Mouse (Mus musculus): ENCODE data around the gene Plcb1. TPM values are rescaled to one million over a fixed set of nuclear protein-coding genes. Genes with fewer than 3 reads are reported as not detected.

The Plcb1 gene
- polyA plus RNA-seq, 1 experiment from 2014 or later: 21.5 TPM

- no peak overlapping the region for H3K27ac ChIP-seq (ENCODE audit: low read depth)
- H3K36me3 ChIP-seq (ENCODE audit: insufficient read depth): no peaks in the 10 kb centered on the region
- no peaks in the 10 kb centered on the region for H3K9me3 ChIP-seq (ENCODE audit: low read depth, low read length)
- H3K4me1 ChIP-seq (ENCODE audit: insufficient read depth): no peaks in the 10 kb centered on the region
- H3K4me2 ChIP-seq: no peak overlapping the region
- H3K9ac ChIP-seq: no peak overlapping the region
- no peak for TF ChIP-seq CTCF (IDR thresholded peaks at IDR 0.05; ENCODE audit: low read depth)
- H3K4me3 ChIP-seq (ENCODE audit: low read depth, low read length): no peak overlapping the region
- DNase-seq (peak; percentile 11), ATAC-seq (ENCODE audit: insufficient read depth) (no peak)
- H3K27me3 ChIP-seq (ENCODE audit: insufficient read depth, low read length): no peaks in the 10 kb centered on the region
These were observed 5.6 kb upstream of the Plcb1 start for GRCm38 (mm10) chr2:134780316-134780715.

GRCm38 (mm10) chr2:134786856-134787250, 986 bp downstream of the Plcb1 start:
- Histone ChIP-seq H3K4me3 (ENCODE audit: low read depth, low read length) (peak overlapping the region; percentile 59), H3K27me3 (ENCODE audit: insufficient read depth, low read length) (no peaks in the 10 kb centered on the region), H3K27ac (ENCODE audit: low read depth) (no peak overlapping the region), H3K36me3 (ENCODE audit: insufficient read depth) (no peaks in the 10 kb centered on the region), H3K9ac (peak overlapping the region; percentile 69), H3K9me3 (ENCODE audit: low read depth, low read length) (no peaks in the 10 kb centered on the region), H3K4me1 (ENCODE audit: insufficient read depth) (no peaks in the 10 kb centered on the region), H3K4me2 (peak overlapping the region; percentile 89)
- no peak for TF ChIP-seq CTCF (IDR thresholded peaks at IDR 0.05; ENCODE audit: low read depth)
- ATAC-seq (ENCODE audit: insufficient read depth): peak; percentile 15
- 3% methylated on average over 6 of the region's 6 CpGs for WGBS
- peak; percentile 42 for DNase-seq

- H3K36me3 ChIP-seq (ENCODE audit: insufficient read depth): no peaks in the 10 kb centered on the region
- H3K27me3 ChIP-seq (ENCODE audit: insufficient read depth, low read length): no peaks in the 10 kb centered on the region
- WGBS: 49% methylated on average over 12 of the region's 12 CpGs
- H3K9ac ChIP-seq: peak overlapping the region; percentile 69
- DNase-seq (no peak), ATAC-seq (ENCODE audit: insufficient read depth) (no peak)
- no peak overlapping the region for H3K27ac ChIP-seq (ENCODE audit: low read depth)
- no peaks in the 10 kb centered on the region for H3K9me3 ChIP-seq (ENCODE audit: low read depth, low read length)
- peak overlapping the region; percentile 89 for H3K4me2 ChIP-seq
- no peak for TF ChIP-seq CTCF (IDR thresholded peaks at IDR 0.05; ENCODE audit: low read depth)
- H3K4me1 ChIP-seq (ENCODE audit: insufficient read depth): no peaks in the 10 kb centered on the region
- H3K4me3 ChIP-seq (ENCODE audit: low read depth, low read length): peak overlapping the region; percentile 59
These were observed 1.6 kb downstream of the Plcb1 start for GRCm38 (mm10) chr2:134787336-134788095.

GRCm38 (mm10) chr2:134792926-134793325, 7.1 kb downstream of the Plcb1 start:
- Histone ChIP-seq H3K9me3 (ENCODE audit: low read depth, low read length) (no peaks in the 10 kb centered on the region), H3K4me2 (0 out of 2 replicates have a peak overlapping the region, but pooled peaks have one; percentile 32), H3K4me3 (ENCODE audit: low read depth, low read length) (no peak overlapping the region), H3K9ac (no peak overlapping the region), H3K4me1 (ENCODE audit: insufficient read depth) (0 out of 2 replicates have a peak, but pooled peaks cover 4% of the 10 kb centered on the region), H3K27me3 (ENCODE audit: insufficient read depth, low read length) (no peaks in the 10 kb centered on the region), H3K36me3 (ENCODE audit: insufficient read depth) (no peaks in the 10 kb centered on the region), H3K27ac (ENCODE audit: low read depth) (no peak overlapping the region)
- TF ChIP-seq CTCF (IDR thresholded peaks at IDR 0.05; ENCODE audit: low read depth): no peak
- WGBS: 45% methylated on average over 7 of the region's 7 CpGs
- ATAC-seq (ENCODE audit: insufficient read depth) (no peak), DNase-seq (no peak)

- Histone ChIP-seq H3K4me1 (ENCODE audit: insufficient read depth) (peaks cover 5% of the 10 kb centered on the region), H3K4me2 (no peak overlapping the region), H3K9me3 (ENCODE audit: low read depth, low read length) (no peaks in the 10 kb centered on the region), H3K36me3 (ENCODE audit: insufficient read depth) (no peaks in the 10 kb centered on the region), H3K4me3 (ENCODE audit: low read depth, low read length) (no peak overlapping the region), H3K9ac (no peak overlapping the region), H3K27me3 (ENCODE audit: insufficient read depth, low read length) (no peaks in the 10 kb centered on the region), H3K27ac (ENCODE audit: low read depth) (no peak overlapping the region)
- DNase-seq (peak; percentile 59), ATAC-seq (ENCODE audit: insufficient read depth) (peak; percentile 24; the same call in 1 of the 2 replicates)
- TF ChIP-seq CTCF (IDR thresholded peaks at IDR 0.05; ENCODE audit: low read depth): no peak
- WGBS: 18% methylated on average over 1 of the region's 1 CpGs
These were observed 14.4 kb downstream of the Plcb1 start for GRCm38 (mm10) chr2:134800226-134800625.

GRCm38 (mm10) chr2:134816383-134816782, 30.5 kb downstream of the Plcb1 start:
- H3K4me3 ChIP-seq (ENCODE audit: low read depth, low read length): no peak overlapping the region
- TF ChIP-seq CTCF (IDR thresholded peaks at IDR 0.05; ENCODE audit: low read depth): 0 out of 2 replicates have a peak, but pooled peaks have one; percentile 6
- no peaks in the 10 kb centered on the region for H3K9me3 ChIP-seq (ENCODE audit: low read depth, low read length)
- ATAC-seq (ENCODE audit: insufficient read depth) (peak; percentile 90), DNase-seq (peak; percentile 97)
- peak overlapping the region; percentile 37 for H3K4me2 ChIP-seq
- no peaks in the 10 kb centered on the region for H3K27me3 ChIP-seq (ENCODE audit: insufficient read depth, low read length)
- H3K27ac ChIP-seq (ENCODE audit: low read depth): peak overlapping the region; percentile 25
- H3K36me3 ChIP-seq (ENCODE audit: insufficient read depth): no peaks in the 10 kb centered on the region
- 47% methylated on average over 11 of the region's 11 CpGs for WGBS
- H3K9ac ChIP-seq: no peak overlapping the region
- H3K4me1 ChIP-seq (ENCODE audit: insufficient read depth): peaks cover 17% of the 10 kb centered on the region

GRCm38 (mm10) chr2:134817058-134817840, 31.4 kb downstream of the Plcb1 start:
- Histone ChIP-seq H3K36me3 (ENCODE audit: insufficient read depth) (no peaks in the 10 kb centered on the region), H3K4me3 (ENCODE audit: low read depth, low read length) (no peak overlapping the region), H3K4me1 (ENCODE audit: insufficient read depth) (peaks cover 17% of the 10 kb centered on the region), H3K4me2 (no peak overlapping the region), H3K9me3 (ENCODE audit: low read depth, low read length) (no peaks in the 10 kb centered on the region), H3K27ac (ENCODE audit: low read depth) (no peak overlapping the region), H3K9ac (no peak overlapping the region), H3K27me3 (ENCODE audit: insufficient read depth, low read length) (no peaks in the 10 kb centered on the region)
- ATAC-seq (ENCODE audit: insufficient read depth) (no peak), DNase-seq (peak; percentile 35)
- 66% methylated on average over 7 of the region's 7 CpGs for WGBS
- no peak for TF ChIP-seq CTCF (IDR thresholded peaks at IDR 0.05; ENCODE audit: low read depth)

All from lung, embryonic 14.5 days (tissue).